Mouse (Mus musculus) right cerebral cortex, postnatal 10 days (tissue): ENCODE results near the gene Krt36.

ENCODE experiments used
- DNase-seq, 2 experiments: peaks; one replicate each; pipeline ENCODE4 v3.0.0; 2021; ENCODE audit warnings: low spot score in 2 of 2

Gene Krt36

DNA sequence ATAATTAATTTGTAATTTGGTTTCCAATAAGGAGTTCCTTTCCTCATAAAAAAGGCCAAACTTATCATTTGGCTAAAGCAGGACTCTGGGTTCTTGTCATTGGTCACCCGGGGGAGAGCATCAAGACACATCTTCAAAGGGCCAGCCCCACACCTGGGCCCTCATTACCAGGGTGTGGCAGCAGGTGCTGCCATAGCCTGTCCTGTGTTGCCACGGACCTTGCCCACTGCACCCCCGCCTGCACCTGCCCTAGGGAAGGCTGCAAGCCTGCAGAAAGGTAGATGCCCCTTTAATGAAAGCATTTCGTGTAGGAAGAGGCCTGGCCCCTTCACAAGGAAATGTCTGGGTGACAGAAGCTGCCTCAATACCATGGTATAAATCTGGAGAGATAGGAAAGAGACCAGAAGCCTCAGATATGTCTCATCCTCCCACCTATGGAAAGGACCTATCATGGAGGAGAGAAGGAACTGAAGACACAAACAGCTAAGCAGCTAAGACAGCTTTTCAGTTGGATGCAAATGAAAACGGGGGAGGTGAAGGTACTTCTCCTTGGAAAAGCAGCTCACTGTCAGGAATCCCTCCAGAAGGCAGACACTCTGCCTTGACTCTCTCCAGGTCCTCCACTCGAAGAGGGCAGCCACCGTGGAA is 16.9 kb downstream of the Krt36 start:
- DNase-seq = no peak

DNA sequence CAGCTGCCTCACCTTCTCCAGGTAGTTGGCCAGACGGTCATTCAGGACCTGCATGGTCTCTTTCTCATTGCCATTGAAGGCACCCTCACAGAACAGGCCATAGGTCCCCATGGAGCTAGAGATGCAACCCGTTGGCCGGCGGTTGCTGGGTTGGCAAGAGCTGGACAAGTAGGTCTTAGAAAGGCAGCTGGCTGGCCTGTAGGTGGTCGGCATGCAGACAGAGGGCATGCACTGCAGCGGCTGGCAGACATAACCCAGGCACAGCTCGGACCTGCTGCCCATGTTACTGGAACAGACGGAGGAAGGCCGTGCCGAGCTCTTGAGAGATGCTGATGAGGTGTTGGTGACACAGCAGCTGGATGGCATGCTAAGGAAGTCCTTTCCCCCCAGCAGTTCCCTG is 17.6 kb downstream of the Krt36 start, which contains the start of gene Krt32:
TSS of gene Krt32 (minus strand) at position 366 of the 400 bp plus-strand sequence.
- DNase-seq = no peak

DNA sequence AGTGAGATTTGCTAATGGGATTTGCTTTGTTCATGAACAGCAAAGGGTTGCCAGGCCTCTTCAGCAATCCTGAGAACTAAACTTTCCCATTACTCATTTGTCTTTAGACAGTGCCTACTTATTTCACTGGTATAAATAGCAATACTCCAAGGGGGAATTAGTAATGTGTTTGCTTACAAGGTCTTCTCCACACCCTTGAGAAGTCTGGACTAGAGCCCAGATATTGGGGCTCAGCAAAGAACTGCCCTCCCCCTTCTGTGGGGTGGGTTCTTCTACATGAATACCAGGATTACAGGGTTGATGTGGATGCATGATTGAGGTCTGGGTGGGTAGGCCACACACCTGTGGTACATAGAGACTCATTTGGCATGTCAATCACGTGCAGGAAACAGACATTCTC is 31.6 kb downstream of the Krt36 start:
- no peak for DNase-seq

DNA sequence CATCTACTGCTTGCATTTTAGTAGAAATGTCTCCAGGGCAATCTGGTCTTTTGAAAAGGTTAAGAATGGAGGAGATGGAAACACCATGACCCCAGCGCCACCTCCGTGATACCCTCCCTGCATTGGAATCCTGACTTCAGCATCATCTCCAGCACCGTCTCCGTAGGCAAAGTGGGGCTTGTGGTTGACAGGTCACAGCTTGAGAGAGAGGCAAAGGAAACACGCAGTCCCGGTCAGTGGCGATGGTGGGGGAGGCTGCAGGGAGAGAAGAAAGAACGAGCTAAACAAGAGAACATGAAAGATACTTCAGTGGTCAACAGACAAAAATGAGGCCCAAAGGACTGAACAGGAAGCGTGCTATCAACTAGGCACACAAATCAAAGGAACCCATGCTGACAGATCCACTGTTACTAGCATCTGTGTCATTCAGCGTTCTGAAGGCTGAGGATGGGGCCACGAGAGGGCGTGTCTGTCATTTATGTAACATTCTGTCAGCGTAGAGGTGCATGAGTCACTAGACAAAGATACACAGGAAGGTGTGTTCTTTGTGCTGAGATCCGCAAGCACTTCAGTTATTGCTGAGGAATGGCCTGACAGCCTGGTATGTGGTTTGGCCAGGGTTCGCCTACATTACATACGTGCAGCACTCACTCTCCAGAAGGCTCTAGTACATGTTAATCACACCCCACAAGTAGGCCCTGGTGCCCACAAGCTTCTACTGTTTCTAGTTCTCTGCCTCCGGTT is 38.0 kb downstream of the Krt36 start:
- DNase-seq = no peak

DNA sequence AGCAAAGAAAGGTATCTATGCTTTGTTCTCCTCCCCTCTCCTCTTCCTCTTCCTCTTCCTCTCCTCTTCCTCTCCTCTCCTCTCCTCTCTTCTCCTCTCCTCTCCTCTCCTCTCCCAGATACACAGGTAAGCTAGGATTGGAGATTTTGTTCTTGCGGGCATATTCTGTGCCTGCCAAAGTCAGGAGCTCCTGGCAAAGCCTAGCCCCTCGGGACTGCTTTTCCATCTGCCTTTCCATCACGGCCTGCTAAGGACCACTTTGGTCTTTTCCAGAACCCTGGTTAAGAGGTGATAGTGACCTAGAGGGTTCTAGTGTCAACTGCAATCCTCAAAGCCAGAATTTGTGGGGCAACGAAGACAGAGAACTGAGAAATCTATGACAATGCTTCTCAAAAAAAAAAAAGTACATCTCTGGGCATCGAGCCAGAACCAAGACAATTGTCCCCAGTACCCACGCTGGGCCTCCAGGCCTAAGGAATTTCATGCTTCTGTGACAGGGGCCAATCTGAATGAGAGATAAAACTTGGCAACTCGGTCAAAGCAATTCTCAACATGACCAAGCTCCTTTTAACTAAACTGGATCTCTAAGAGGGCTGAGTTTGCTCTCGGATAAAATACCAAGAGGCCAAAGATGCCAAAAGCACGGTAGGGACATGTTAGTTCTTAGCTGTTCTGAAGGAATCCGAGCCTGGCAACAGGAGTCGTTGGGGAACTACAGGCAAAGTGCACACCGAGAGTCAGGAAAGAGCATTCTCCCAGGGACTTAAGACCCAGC is 39.0 kb downstream of the Krt36 start:
- no peak for DNase-seq

DNA sequence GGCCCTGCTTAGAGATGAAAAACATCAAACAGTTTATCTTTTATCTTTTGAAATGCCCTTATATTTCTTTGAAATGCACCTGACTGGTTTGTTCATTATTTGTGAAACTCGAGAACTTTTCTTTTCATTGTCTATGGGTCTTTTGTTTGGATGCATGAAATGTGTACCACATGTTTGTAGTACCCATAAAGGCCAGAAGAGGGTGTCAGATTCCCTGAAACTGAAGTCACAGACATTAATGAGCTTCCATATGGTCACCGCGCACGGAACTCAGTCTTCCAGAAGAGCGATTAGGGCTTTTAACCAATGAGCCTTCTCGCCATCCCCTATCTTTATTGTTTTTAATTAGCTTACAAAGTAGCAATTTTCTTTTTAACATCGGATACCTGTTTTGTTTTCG is 46.6 kb downstream of the Krt36 start:
- no peak for DNase-seq

DNA sequence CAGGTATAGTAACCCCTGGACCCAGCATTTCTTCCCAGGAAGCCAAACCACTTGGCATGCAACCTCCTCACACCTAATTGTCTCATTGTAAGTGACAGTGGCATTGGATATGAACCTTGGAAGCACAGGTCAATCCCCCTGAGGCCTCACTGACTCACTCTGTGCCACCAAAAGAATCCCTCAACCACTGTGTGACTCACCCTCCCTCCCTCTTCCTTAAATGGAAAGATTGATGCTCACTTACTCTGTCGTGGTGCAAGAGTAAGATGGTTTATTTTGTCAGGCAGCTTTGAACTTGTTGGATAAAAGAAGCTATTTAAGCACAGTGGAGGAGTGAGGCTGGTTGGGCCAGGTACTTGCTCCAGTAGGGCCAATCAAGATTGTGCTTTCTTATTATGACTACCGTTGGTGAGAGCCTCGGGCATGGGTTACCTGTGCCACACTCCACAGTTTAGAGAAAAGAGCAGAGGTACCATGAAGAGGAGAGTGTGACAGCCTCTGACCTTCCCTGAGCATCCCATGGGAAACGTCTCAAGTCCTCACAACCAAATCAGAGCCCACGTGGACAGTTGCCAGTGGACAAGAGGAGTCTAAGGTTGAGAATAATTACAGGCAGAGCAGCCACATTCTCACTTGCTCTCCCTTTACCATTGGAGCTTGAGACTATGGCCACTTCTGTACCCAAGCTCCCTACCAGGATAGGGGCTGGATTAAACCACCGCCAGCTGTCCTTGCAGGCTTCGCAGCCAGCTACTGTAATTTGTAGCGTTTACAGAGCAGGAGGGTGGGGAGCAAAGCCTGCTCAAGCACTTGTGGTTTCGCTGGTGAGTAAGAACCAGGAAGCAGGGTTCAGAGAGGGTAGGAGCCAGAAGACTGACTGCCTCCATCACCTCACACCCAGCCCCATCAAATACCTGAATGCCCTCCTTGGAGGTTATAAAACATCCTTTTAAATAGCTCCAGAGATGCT is 49.5 kb downstream of the Krt36 start:
- DNase-seq = no peak
